Mouse (Mus musculus): Measurements from ENCODE around the gene Galnt16.

Gene Galnt16

GRCm38 (mm10) chr12:80517977-80518376, at the start of gene Galnt16:
Gene Galnt16 (plus strand): TSS chr12:80518277.
- in situ Hi-C loops (cut with MboI; ENCODE audit: low pct_unique_long_range_greater_than_20kb in 1 of 2, low sequenced_read_pairs in 2 of 2, unreplicated experiment in 1 of 2), result no loop called here

- in situ Hi-C loops (cut with MboI; ENCODE audit: low pct_unique_long_range_greater_than_20kb in 1 of 2, low sequenced_read_pairs in 2 of 2, unreplicated experiment in 1 of 2), result no loop called here
These were observed 47.9 kb upstream of the Galnt16 start for GRCm38 (mm10) chr12:80470206-80470605.

GRCm38 (mm10) chr12:80471926-80472325, 46.2 kb upstream of the Galnt16 start:
- in situ Hi-C loops (cut with MboI; ENCODE audit: low pct_unique_long_range_greater_than_20kb in 1 of 2, low sequenced_read_pairs in 2 of 2, unreplicated experiment in 1 of 2), result no loop called here

GRCm38 (mm10) chr12:80473731-80474130, 44.3 kb upstream of the Galnt16 start:
- in situ Hi-C loops (cut with MboI; ENCODE audit: low pct_unique_long_range_greater_than_20kb in 1 of 2, low sequenced_read_pairs in 2 of 2, unreplicated experiment in 1 of 2), result no loop called here

DNA sequence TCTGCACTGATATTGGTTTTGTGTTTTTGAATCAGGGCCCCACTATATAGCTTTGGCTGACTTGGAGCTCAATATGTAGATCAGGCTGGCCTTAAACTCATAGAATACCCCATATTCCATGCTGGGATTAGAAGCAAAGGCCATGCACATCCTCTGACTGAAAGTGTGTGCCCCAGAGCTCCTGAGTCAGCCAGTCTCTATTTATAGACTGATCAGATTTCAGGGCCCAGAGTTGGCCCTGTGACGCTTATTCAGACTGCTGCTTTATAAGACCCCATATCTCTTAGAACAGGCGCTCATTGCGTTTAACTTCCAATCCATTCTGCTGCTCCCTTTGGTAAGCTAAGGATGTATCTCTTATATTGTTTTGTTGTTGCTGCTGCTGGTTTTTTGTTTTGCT, 38.1 kb upstream of the Galnt16 start:
- in situ Hi-C loops (cut with MboI; ENCODE audit: low pct_unique_long_range_greater_than_20kb in 1 of 2, low sequenced_read_pairs in 2 of 2, unreplicated experiment in 1 of 2), result no loop called here

DNA sequence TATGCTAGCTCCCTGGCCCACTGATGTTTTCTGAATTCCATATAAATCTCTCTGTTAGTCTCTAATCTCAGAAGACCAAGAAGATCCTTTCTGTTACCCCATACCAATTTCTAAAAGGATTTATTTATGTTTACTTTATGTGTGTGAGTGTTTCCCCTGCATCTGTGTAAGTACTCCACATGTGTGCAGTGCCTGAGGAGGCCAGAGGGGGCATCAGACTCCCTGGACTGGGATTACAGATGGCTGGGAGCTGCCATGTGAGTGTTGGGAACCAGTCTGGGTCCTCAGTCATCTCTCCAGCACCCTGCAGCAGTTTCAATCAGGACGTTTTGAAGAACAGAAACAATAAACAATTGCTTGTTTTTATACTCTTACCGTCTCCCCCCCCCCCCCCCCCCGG, 34.7 kb upstream of the Galnt16 start:
- in situ Hi-C loops (cut with MboI; ENCODE audit: low pct_unique_long_range_greater_than_20kb in 1 of 2, low sequenced_read_pairs in 2 of 2, unreplicated experiment in 1 of 2), result no loop called here

DNA sequence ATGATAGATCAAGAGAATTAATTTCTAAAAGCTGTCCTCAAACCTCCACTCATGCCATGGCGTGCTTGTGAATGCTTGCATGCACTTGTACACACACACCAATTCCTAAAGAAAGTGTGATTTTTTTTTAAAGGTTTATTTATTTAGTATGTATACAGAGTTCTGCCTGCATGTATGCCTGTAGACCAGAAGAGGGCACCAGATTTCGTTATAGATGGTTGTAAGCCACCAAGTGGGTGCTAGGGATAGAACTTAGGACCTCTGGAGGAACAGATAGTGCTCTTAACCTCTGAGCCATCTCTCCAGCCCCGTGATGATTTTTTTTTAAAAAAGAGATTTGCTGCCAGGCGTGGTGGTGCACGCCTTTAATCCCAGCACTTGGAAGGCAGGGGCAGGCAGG, 24.8 kb upstream of the Galnt16 start:
- in situ Hi-C loops (cut with MboI; ENCODE audit: low pct_unique_long_range_greater_than_20kb in 1 of 2, low sequenced_read_pairs in 2 of 2, unreplicated experiment in 1 of 2), result no loop called here

- in situ Hi-C loops (cut with MboI; ENCODE audit: low pct_unique_long_range_greater_than_20kb in 1 of 2, low sequenced_read_pairs in 2 of 2, unreplicated experiment in 1 of 2), result no loop called here
These were observed 22.4 kb upstream of the Galnt16 start for GRCm38 (mm10) chr12:80495691-80496090.

- in situ Hi-C loops (cut with MboI; ENCODE audit: low pct_unique_long_range_greater_than_20kb in 1 of 2, low sequenced_read_pairs in 2 of 2, unreplicated experiment in 1 of 2), result no loop called here
These were observed 19.7 kb upstream of the Galnt16 start for GRCm38 (mm10) chr12:80498356-80498755.

DNA sequence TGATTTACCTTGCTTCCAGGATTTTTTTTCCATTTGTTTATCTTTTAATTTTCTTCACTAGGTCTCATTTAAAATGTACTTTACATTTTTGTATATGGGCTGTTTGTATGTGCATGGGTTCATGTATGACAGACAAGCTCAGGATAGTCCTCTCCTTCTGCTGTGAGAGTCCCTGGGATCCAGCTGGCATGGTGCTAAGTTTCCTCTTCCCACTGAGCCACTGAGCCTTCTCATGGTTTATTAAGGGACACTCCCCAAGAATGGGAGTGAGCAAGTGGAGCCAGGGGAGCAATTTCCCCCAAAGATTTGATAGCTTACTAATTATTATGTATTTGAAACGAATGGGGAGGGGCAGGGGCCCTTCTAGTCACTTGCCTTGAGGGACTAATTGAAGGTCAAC, 17.6 kb upstream of the Galnt16 start:
- in situ Hi-C loops (cut with MboI; ENCODE audit: low pct_unique_long_range_greater_than_20kb in 1 of 2, low sequenced_read_pairs in 2 of 2, unreplicated experiment in 1 of 2), result no loop called here

DNA sequence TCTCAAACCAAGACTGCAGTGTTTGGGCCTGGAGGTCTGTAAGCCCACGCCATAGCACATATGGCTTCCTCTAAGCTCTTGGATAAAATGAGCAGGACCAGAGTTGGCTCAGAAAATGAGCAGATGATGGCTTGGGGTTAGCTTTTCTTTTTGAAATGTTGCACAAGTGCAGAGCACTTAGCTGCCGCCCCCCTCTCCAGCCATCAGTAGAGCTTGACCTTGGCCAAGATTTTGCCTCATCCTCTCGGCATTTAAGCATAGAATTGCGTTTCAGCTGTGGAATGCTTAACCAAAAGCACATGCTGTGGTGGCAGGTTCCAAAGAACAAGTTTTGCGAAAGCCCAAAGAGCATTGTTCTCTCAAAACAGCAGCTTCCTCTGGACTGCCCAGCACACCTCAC, 13.4 kb upstream of the Galnt16 start:
- in situ Hi-C loops (cut with MboI; ENCODE audit: low pct_unique_long_range_greater_than_20kb in 1 of 2, low sequenced_read_pairs in 2 of 2, unreplicated experiment in 1 of 2), result no loop called here

DNA sequence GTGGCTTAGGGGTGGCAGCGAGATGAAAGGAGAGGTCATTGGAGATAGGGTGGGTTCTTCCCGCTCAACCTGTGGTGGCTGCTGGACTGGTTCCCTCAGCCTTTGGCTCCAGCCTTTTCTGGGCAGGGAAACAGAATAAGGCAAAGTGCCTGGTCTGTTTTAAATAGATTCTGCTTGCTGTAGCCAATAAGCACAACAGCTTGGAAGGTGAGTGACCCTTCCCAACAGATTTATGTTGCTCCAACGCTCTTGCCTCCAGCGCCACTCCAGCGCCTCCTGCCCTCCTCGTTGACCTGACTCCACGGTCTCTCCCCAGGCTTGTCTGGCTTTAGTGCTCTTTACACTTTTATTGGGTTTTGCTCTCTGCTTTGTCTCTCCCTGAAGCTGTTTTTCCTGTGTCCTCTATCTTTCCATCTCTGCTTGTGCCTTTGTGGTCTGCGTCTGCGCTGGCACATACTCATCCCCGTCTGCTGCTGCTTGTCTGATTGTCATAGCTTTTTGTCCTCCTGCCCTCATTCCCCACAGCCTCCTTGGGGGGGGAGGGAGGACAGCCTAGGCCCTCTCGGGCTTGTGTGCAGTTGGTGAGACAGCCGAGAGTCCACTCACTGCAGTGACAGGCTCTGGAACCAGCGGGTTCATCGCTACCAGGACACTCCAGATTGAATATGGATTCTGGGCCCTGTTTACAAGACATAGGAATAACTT, 10.9 kb upstream of the Galnt16 start:
- in situ Hi-C loops (cut with MboI; ENCODE audit: low pct_unique_long_range_greater_than_20kb in 1 of 2, low sequenced_read_pairs in 2 of 2, unreplicated experiment in 1 of 2), result no loop called here

DNA sequence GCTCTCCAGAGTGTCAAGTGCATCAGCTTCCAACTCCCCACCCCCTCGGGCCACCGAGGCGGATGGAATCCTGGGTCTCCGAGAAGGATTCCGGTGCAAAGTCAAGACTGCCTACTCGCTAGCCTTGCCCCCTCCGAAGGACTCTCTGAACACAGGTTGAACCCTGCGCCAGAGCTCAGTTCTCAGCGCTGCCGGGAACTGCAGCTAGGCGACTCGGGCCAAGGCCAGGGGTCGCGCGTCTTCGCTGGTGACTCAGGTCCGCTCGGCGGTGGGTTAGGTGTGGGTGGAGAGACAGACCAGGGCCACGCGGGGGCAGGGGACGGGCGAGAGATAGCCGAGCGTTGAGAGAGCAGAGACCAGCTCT, 298 bp downstream of the Galnt16 start:
- in situ Hi-C loops (cut with MboI; ENCODE audit: low pct_unique_long_range_greater_than_20kb in 1 of 2, low sequenced_read_pairs in 2 of 2, unreplicated experiment in 1 of 2), result no loop called here

DNA sequence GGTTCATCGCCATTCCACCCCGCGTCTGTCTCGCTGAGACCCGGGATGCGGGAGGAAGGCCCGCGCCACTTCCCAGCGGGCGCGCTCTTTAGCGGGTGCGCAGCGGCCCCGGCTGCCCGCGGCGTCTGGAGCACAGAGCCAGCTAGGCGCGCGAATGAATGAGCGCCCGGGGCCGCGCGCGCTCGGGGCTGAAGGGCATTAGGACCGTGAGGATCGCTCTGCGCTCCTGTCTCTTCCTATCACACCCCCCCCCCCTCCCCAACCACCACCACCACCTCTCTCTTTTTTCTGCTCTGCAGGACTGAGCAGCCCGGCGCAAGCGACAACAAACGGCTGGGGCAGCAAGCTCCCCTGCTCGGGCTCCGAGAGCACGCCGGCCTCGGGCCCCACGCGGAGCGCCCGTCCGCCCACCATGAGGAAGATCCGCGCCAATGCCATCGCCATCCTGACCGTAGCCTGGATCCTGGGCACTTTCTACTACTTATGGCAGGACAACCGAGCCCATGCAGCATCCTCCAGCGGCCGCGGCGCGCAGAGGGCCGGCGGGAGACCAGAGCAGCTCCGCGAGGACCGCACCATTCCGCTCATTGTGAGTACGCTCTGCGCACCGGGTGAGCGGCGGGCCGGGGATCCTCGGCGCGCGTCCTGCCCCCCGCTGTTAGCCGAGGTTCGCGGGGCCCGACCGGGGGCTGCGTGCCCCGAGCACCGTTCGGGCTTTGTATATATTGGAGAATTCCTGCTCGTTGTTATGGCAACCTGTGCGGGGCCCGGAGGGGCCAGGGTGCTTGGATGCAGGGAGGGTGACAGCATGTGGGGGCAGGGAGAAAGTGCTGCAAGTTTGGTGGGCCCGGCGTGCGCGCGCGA, 912 bp downstream of the Galnt16 start:
- in situ Hi-C loops (cut with MboI; ENCODE audit: low pct_unique_long_range_greater_than_20kb in 1 of 2, low sequenced_read_pairs in 2 of 2, unreplicated experiment in 1 of 2), result no loop called here

DNA sequence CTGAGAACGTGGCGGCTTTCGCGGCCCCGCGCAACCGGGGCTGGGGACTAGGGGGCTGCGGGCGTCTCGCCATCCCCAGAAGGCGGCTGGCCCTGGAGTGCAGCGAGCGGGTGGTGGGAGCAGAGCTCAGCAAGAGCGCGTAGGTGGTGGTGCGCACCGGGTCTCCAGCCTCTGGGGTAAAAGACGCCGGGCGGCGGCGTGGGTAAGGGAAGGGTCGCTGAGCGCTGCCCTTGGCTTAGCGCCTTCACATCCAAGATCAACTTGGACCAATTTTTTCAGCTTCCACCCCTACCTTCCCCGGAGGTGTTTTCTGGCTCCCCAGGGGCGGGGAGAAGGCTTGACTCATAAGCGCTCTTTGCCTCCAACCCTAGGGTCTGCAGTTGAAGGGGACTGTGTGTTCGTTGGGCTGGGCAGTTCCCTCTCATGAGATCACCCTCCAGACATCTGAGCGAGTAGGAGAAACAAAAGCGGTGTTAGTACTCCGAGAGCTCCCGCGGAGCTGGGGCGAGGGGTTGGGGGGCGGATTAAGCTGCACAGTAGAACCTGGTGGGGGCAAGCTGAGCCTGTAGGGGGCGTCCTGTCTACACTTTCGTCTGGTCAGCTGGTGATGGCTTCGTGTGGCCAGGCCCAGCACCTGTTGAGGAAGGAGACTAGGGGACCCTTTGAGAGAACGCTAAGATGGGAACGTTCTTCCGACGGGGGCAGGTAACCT, 1.7 kb downstream of the Galnt16 start:
- in situ Hi-C loops (cut with MboI; ENCODE audit: low pct_unique_long_range_greater_than_20kb in 1 of 2, low sequenced_read_pairs in 2 of 2, unreplicated experiment in 1 of 2), result no loop called here

- in situ Hi-C loops (cut with MboI; ENCODE audit: low pct_unique_long_range_greater_than_20kb in 1 of 2, low sequenced_read_pairs in 2 of 2, unreplicated experiment in 1 of 2), result no loop called here
These were observed 3.9 kb downstream of the Galnt16 start for GRCm38 (mm10) chr12:80522006-80522405.

GRCm38 (mm10) chr12:80524276-80524921, 6.3 kb downstream of the Galnt16 start:
- in situ Hi-C loops (cut with MboI; ENCODE audit: low pct_unique_long_range_greater_than_20kb in 1 of 2, low sequenced_read_pairs in 2 of 2, unreplicated experiment in 1 of 2), result no loop called here

DNA sequence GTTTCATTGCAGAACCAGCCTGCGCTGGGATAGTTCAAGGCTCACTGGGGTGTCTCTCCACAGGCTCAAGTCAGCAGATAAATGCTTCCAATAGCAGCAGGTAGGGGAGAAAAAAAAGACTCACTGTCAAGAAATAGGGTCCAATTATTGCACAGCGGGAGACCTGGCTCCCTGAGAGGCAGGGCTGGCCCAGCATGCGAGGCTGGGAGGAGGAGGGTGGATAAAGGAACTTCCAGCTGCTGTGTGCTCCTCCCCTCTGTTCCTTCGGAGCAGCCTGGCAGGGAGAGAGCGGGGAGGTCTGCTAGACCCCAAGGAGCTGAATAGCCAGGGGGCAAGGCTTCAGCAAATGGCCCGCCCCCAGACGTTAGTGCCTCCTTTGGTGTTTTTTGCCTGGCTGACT, 7.4 kb downstream of the Galnt16 start:
- in situ Hi-C loops (cut with MboI; ENCODE audit: low pct_unique_long_range_greater_than_20kb in 1 of 2, low sequenced_read_pairs in 2 of 2, unreplicated experiment in 1 of 2), result no loop called here

DNA sequence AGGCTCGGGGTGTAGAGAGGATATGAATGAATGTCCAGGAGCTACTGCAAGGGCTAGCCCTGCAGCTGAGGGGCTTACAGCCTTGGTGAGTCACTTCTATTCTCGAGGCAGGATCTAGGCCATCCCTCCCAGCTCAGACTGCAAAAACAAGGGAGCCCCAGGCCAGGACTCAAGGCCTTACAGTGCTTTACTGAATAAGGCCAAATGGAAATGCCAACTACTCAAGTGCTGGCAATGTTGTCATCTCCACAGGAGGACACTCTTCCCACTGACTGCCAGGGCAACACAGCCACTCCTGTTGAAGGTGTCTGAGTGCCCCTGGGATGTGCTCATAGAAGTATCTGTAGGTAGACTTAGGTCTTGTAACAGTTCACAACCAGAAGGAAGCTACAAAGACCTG, 8.4 kb downstream of the Galnt16 start:
- in situ Hi-C loops (cut with MboI; ENCODE audit: low pct_unique_long_range_greater_than_20kb in 1 of 2, low sequenced_read_pairs in 2 of 2, unreplicated experiment in 1 of 2), result no loop called here

Measured in mouse embryonic stem cell (cell line).